Mouse (Mus musculus) bone marrow, adult 2 months (tissue): ENCODE measurements at regions not wholly inside any gene's neighbourhood (a gene's known extent, or its start where the extent isn't known, plus 50 kb on each side); places are given as distances from the start of the nearest gene placed in this dataset.

Experiments
- H3K27ac ChIP-seq: fragments of 200-500 bp; 2 replicates; pipeline ENCODE4 v1.5.1; 2012; ENCODE audit warnings: low read depth, mild to moderate bottlenecking, control low read depth, inconsistent platforms, low read length; ENCODE audit not compliant: control insufficient read depth, poor library complexity, insufficient read depth
- H3K4me1 ChIP-seq: fragments of 200-500 bp; 2 replicates; pipeline ENCODE4 v1.6.1; 2011; ENCODE audit warnings: low read length; ENCODE audit not compliant: control insufficient read depth, insufficient read depth
- H3K4me3 ChIP-seq: fragments of 200-500 bp; replicated peaks from 2 replicates; pipeline ENCODE3; 2011; ENCODE audit warnings: mild to moderate bottlenecking, low read depth, low read length, control low read depth; ENCODE audit not compliant: control insufficient read depth
- CTCF ChIP-seq: fragments of 200-500 bp; IDR thresholded peaks from 2 replicates; pipeline ENCODE4 v1.5.1; 2011; ENCODE audit warnings: low read length, control low read depth; ENCODE audit not compliant: control insufficient read depth, insufficient read depth
- POLR2A ChIP-seq: fragments of 200-500 bp; IDR thresholded peaks from 2 replicates; pipeline ENCODE4 v1.6.1; 2011; ENCODE audit warnings: low read depth, mild to moderate bottlenecking, control low read depth, low read length, borderline replicate concordance; ENCODE audit not compliant: control insufficient read depth
- WGBS: fragments of 180-500 bp; shearing (Covaris S2); methylation state at CpG from one replicate; pipeline ENCODE4 v1.1.7; 2018; 5-methylcytosine and 5-hydroxymethylcytosine counted together

GRCm38 (mm10) chr1:185822241-185822640 lies 294.9 kb downstream of the Lyplal1 start:
- H3K4me3 ChIP-seq, result no peak overlapping the region
- TF ChIP-seq CTCF (no peak), POLR2A (no peak)
- WGBS, result 78% methylated on average over 8 of the region's 8 CpGs
- no peak overlapping the region for H3K27ac ChIP-seq
- no peaks in the 10 kb centered on the region for H3K4me1 ChIP-seq

GRCm38 (mm10) chr1:185823226-185823625 lies 293.9 kb downstream of the Lyplal1 start:
- 75% methylated on average over 4 of the region's 4 CpGs for WGBS
- no peak for TF ChIP-seq POLR2A
- no peak for TF ChIP-seq CTCF
- H3K4me1 ChIP-seq, result no peaks in the 10 kb centered on the region
- no peak overlapping the region for H3K27ac ChIP-seq
- H3K4me3 ChIP-seq, result no peak overlapping the region

- 64% methylated on average over 5 of the region's 5 CpGs for WGBS
- no peak for TF ChIP-seq POLR2A
- TF ChIP-seq CTCF, result no peak
- Histone ChIP-seq H3K4me3 (no peak overlapping the region), H3K27ac (no peak overlapping the region), H3K4me1 (no peaks in the 10 kb centered on the region)
Measured at GRCm38 (mm10) chr1:185823956-185824355, 293.2 kb downstream of the Lyplal1 start.

GRCm38 (mm10) chr1:185827986-185828385 lies 289.1 kb downstream of the Lyplal1 start:
- 61% methylated on average over 2 of the region's 2 CpGs for WGBS
- no peaks in the 10 kb centered on the region for H3K4me1 ChIP-seq
- TF ChIP-seq POLR2A (no peak), CTCF (no peak)

GRCm38 (mm10) chr1:185828486-185828885 lies 288.6 kb downstream of the Lyplal1 start:
- Histone ChIP-seq H3K4me1 (no peaks in the 10 kb centered on the region), H3K4me3 (no peak overlapping the region), H3K27ac (no peak overlapping the region)
- WGBS, result 74% methylated on average over 6 of the region's 6 CpGs
- TF ChIP-seq POLR2A (no peak), CTCF (no peak)

More at GRCm38 (mm10) chr1:185827986-185828385, 289.1 kb downstream of the Lyplal1 start:
- Histone ChIP-seq H3K27ac (no peak overlapping the region), H3K4me3 (no peak overlapping the region)

GRCm38 (mm10) chr1:185832059-185832458 lies 285.1 kb downstream of the Lyplal1 start:
- 73% methylated on average over 4 of the region's 4 CpGs for WGBS
- H3K4me1 ChIP-seq, result no peaks in the 10 kb centered on the region
- no peak overlapping the region for H3K4me3 ChIP-seq
- TF ChIP-seq CTCF (no peak), POLR2A (no peak)
- H3K27ac ChIP-seq, result no peak overlapping the region

GRCm38 (mm10) chr1:185834171-185834570 lies 282.9 kb downstream of the Lyplal1 start:
- no peak overlapping the region for H3K27ac ChIP-seq
- 70% methylated on average over 6 of the region's 6 CpGs for WGBS
- H3K4me1 ChIP-seq, result no peaks in the 10 kb centered on the region
- H3K4me3 ChIP-seq, result no peak overlapping the region
- no peak for TF ChIP-seq POLR2A
- TF ChIP-seq CTCF, result no peak

- TF ChIP-seq POLR2A, result no peak
- TF ChIP-seq CTCF, result no peak
- 60% methylated on average over 13 of the region's 13 CpGs for WGBS
- H3K4me3 ChIP-seq, result no peak overlapping the region
- no peak overlapping the region for H3K27ac ChIP-seq
- H3K4me1 ChIP-seq, result no peaks in the 10 kb centered on the region
Measured at GRCm38 (mm10) chr1:185836632-185837281, 280.4 kb downstream of the Lyplal1 start.

- no peaks in the 10 kb centered on the region for H3K4me1 ChIP-seq
- WGBS, result 89% methylated on average over 12 of the region's 12 CpGs
- no peak overlapping the region for H3K4me3 ChIP-seq
- no peak for TF ChIP-seq CTCF
- no peak for TF ChIP-seq POLR2A
- H3K27ac ChIP-seq, result no peak overlapping the region
Measured at GRCm38 (mm10) chr1:185842481-185842880, 274.6 kb downstream of the Lyplal1 start.
